Mouse (Mus musculus) adrenal gland, adult (tissue): ENCODE measurements around the gene Smarca1.

ENCODE experiments used
- DNase-seq, 2 experiments: peaks; one replicate each; pipeline ENCODE4 v3.0.0; 2022 to 2023; ENCODE audit warnings: low spot score in 1 of 2; ENCODE audit not compliant: inconsistent age in 2 of 2

Gene Smarca1

GRCm38 (mm10) chrX:47808717-47809116 lies 84.1 kb downstream of the Smarca1 start:
- no peak for DNase-seq

DNA sequence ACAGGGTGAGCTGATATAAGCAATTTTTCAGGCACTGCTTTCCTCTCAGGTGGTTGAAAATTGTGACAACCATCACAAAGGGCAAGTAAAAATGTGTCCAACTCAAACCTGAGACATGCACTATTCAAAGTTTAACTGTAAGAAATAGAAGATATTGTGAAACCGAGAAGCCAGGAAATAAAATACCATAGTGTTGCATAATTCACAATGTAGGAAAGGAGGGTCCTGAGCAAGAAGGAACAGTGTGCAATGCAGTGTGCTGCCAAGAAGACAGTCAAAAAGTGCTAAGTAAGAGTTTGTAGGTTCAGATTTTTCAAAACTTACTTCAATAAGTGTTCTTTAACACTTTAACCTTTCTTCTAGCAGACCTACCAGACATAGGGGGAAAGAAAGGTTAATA lies 128.3 kb downstream of the Smarca1 start:
- no peak for DNase-seq

- peak in 1 of 2 experiments; percentile 23 for DNase-seq
Observed at GRCm38 (mm10) chrX:47760212-47760611, 132.6 kb downstream of the Smarca1 start.
